Mouse (Mus musculus) E14TG2a.4 (cell line): ENCODE measurements around the gene Col6a1.

Experiments used
- H3K27me3 ChIP-seq: 2 replicates; pipeline ENCODE4 v1.6.1; 2014; ENCODE audit warnings: low read length, control low read depth; ENCODE audit not compliant: insufficient read depth
- H3K36me3 ChIP-seq: 2 replicates; pipeline ENCODE4 v1.6.1; 2014; ENCODE audit warnings: low read length, control low read depth; ENCODE audit not compliant: insufficient read depth
- H3K4me1 ChIP-seq: replicated peaks from 2 replicates; pipeline ENCODE4 v1.6.1; 2014; ENCODE audit warnings: low read depth, low read length, control low read depth
- H3K4me3 ChIP-seq: replicated peaks from 2 replicates; pipeline ENCODE4 v1.5.1; 2014; ENCODE audit warnings: mild to moderate bottlenecking, low read length
- H3K9me3 ChIP-seq: 2 replicates; pipeline ENCODE4 v1.6.1; 2014; ENCODE audit warnings: low read length, control low read depth
- CTCF ChIP-seq: conservative IDR thresholded peaks from 2 replicates; pipeline ENCODE4 v1.5.1; 2014; ENCODE audit warnings: low read length
- NANOG ChIP-seq: IDR thresholded peaks from 2 replicates; pipeline ENCODE4 v1.6.1; 2014; ENCODE audit warnings: borderline replicate concordance, low read length, mixed read lengths
- POU5F1 ChIP-seq: IDR thresholded peaks from 2 replicates; pipeline ENCODE4 v1.6.1; 2014; ENCODE audit warnings: low read length, borderline replicate concordance

Gene Col6a1

DNA sequence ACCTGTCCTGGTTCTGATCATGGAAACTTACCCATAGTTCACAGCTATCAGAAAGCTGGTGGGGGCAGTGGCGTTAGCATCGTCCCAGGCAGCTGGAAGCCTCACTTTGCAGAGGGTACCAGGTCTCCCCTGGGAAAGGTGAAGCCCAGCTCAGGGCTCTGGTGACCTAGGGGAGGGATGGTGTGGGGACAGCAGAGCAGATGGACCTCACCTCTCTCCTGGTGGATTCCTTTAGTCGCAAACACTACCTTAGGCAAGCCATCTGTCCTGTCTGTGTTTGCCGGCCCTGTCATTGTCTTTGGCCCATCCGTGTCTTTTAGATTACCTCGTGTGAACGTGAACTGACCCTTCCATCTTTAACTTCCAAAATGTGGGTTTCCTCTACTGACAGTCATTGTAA, 42.5 kb downstream of the Col6a1 start:
- no peak for TF ChIP-seq CTCF
- TF ChIP-seq POU5F1: no peak
- TF ChIP-seq NANOG: no peak
- Histone ChIP-seq H3K27me3 (no peaks in the 10 kb centered on the region), H3K9me3 (no peaks in the 10 kb centered on the region), H3K4me3 (no peak overlapping the region), H3K4me1 (no peaks in the 10 kb centered on the region), H3K36me3 (no peaks in the 10 kb centered on the region)

GRCm38 (mm10) chr10:76681882-76682281, 44.1 kb downstream of the Col6a1 start:
- H3K4me1 ChIP-seq: no peaks in the 10 kb centered on the region
- H3K36me3 ChIP-seq: no peaks in the 10 kb centered on the region
- no peaks in the 10 kb centered on the region for H3K27me3 ChIP-seq
- no peak overlapping the region for H3K4me3 ChIP-seq
- no peak for TF ChIP-seq POU5F1
- no peak for TF ChIP-seq NANOG
- no peak for TF ChIP-seq CTCF
- H3K9me3 ChIP-seq: no peaks in the 10 kb centered on the region

- H3K4me1 ChIP-seq: no peaks in the 10 kb centered on the region
- no peak for TF ChIP-seq POU5F1
- no peak for TF ChIP-seq CTCF
- TF ChIP-seq NANOG: no peak
- H3K9me3 ChIP-seq: no peaks in the 10 kb centered on the region
- no peak overlapping the region for H3K4me3 ChIP-seq
- H3K36me3 ChIP-seq: no peaks in the 10 kb centered on the region
- H3K27me3 ChIP-seq: no peaks in the 10 kb centered on the region
These were observed 45.0 kb downstream of the Col6a1 start for GRCm38 (mm10) chr10:76680758-76681650.

GRCm38 (mm10) chr10:76678122-76678521, 47.8 kb downstream of the Col6a1 start:
- no peak for TF ChIP-seq CTCF
- TF ChIP-seq POU5F1: no peak
- Histone ChIP-seq H3K36me3 (no peaks in the 10 kb centered on the region), H3K9me3 (no peaks in the 10 kb centered on the region), H3K4me3 (no peak overlapping the region), H3K27me3 (no peaks in the 10 kb centered on the region), H3K4me1 (no peaks in the 10 kb centered on the region)

DNA sequence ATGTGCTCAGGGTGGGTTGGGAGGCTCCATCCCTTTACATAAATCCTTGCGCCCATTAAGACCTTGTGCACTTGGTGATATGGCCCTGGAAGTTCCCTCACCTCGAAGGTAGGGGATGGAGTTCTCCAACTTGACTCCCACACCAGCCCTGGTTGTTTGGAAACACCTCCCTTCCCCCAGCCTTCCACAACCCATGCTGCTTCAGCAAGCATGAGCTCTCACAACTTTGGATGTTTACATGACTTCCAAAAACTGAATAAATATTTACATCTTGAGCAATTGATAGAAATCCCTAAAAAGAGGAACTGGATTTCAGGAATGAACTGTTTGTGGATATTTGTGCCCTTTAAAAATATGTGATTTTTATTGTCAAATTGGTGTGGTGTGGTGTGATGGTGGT, 50.7 kb downstream of the Col6a1 start:
- Histone ChIP-seq H3K36me3 (no peaks in the 10 kb centered on the region), H3K4me3 (no peak overlapping the region), H3K9me3 (no peaks in the 10 kb centered on the region), H3K4me1 (no peaks in the 10 kb centered on the region), H3K27me3 (no peaks in the 10 kb centered on the region)
- TF ChIP-seq CTCF (no peak), POU5F1 (no peak), NANOG (no peak)

- TF ChIP-seq NANOG (no peak), POU5F1 (no peak), CTCF (no peak)
- no peaks in the 10 kb centered on the region for H3K27me3 ChIP-seq
- no peaks in the 10 kb centered on the region for H3K4me1 ChIP-seq
- no peaks in the 10 kb centered on the region for H3K9me3 ChIP-seq
- H3K4me3 ChIP-seq: no peak overlapping the region
- H3K36me3 ChIP-seq: no peaks in the 10 kb centered on the region
These were observed 51.4 kb downstream of the Col6a1 start for GRCm38 (mm10) chr10:76674581-76674980.

DNA sequence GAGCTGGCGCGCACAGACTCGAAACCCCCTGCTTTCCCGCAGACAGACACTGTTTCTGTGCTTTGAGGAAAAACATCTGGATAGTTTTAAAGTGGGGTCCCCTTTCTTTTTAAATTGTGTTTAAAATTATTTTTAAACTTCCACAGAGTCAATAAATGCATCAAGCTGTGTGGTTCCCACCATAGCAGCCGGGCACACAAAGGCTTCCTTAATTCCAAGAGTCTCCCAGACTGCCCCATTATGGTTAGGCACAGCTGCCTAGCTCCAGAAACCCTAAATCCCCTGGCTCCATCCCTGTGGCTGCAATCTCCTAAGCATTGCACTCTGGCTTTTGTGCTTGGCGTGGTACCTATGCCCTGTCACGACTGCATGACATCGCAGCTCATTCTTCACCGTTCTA, 54.0 kb downstream of the Col6a1 start:
- no peaks in the 10 kb centered on the region for H3K27me3 ChIP-seq
- H3K4me3 ChIP-seq: no peak overlapping the region
- no peaks in the 10 kb centered on the region for H3K36me3 ChIP-seq
- H3K4me1 ChIP-seq: no peaks in the 10 kb centered on the region
- TF ChIP-seq CTCF (no peak), NANOG (no peak), POU5F1 (no peak)
- H3K9me3 ChIP-seq: no peaks in the 10 kb centered on the region

DNA sequence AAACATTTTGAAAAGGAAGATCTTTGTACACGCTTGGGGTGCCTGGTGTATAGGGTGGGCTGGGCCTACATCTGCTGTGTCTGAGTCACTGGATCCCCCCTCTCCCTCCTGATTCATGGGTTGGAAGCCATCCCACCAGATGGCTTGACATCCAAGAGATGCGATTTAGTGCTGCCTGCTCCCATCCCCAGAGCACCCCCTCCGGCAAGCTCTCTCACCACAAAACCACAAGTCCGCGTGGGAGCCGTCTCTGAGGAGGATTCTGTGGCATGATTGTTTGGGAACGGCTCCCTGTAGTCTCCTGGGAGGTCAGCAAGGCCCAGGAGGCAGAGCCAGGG, 57.1 kb downstream of the Col6a1 start:
- peaks cover 11% of the 10 kb centered on the region for H3K4me1 ChIP-seq
- no peaks in the 10 kb centered on the region for H3K36me3 ChIP-seq
- no peak overlapping the region for H3K4me3 ChIP-seq
- H3K9me3 ChIP-seq: no peaks in the 10 kb centered on the region
- TF ChIP-seq NANOG: no peak
- TF ChIP-seq CTCF: no peak
- no peak for TF ChIP-seq POU5F1
- H3K27me3 ChIP-seq: no peaks in the 10 kb centered on the region
